Mouse (Mus musculus) kidney, embryonic 15.5 days (tissue): ENCODE results near the gene Des. TPM values are rescaled to one million over a fixed set of nuclear protein-coding genes. Genes with fewer than 3 reads are reported as not detected.
A peak's percentile ranks its signal among the peaks of the same experiment; 100 is the strongest.

ENCODE experiments used
- ATAC-seq: fragments of 200-750 bp; cut with Nextera tagmentation; replicated peaks from 2 replicates; pipeline ENCODE4 v1.8.0; 2017; ENCODE audit warnings: moderate TSS enrichment; ENCODE audit not compliant: low FRiP score
- H3K27ac ChIP-seq: fragments of 300-500 bp; sonication (generic); 2 replicates; pipeline ENCODE4 v1.5.1; 2015; ENCODE audit warnings: mild to moderate bottlenecking, inconsistent platforms
- H3K27me3 ChIP-seq: fragments of 300-500 bp; sonication (generic); 2 replicates; pipeline ENCODE4 v1.6.1; 2015; ENCODE audit warnings: inconsistent platforms
- H3K36me3 ChIP-seq: fragments of 300-500 bp; sonication (generic); 2 replicates; pipeline ENCODE4 v1.6.1; 2015; ENCODE audit warnings: inconsistent platforms
- H3K4me1 ChIP-seq: fragments of 300-500 bp; sonication (generic); 2 replicates; pipeline ENCODE4 v1.6.1; 2015; ENCODE audit warnings: inconsistent platforms
- H3K4me2 ChIP-seq: fragments of 300-500 bp; sonication (generic); 2 replicates; pipeline ENCODE4 v1.6.1; 2015; ENCODE audit warnings: moderate library complexity, mild to moderate bottlenecking, inconsistent platforms
- H3K4me3 ChIP-seq: fragments of 300-500 bp; sonication (generic); replicated peaks from 2 replicates; pipeline ENCODE4 v1.5.1; 2015; ENCODE audit warnings: mild to moderate bottlenecking, inconsistent platforms
- H3K9ac ChIP-seq: fragments of 300-500 bp; sonication (generic); 2 replicates; pipeline ENCODE4 v1.6.1; 2015; ENCODE audit warnings: mild to moderate bottlenecking, inconsistent platforms
- H3K9me3 ChIP-seq: fragments of 300-500 bp; sonication (generic); replicated peaks from 2 replicates; pipeline ENCODE4 v1.6.1; 2016; ENCODE audit warnings: inconsistent platforms
- WGBS: fragments of 180-500 bp; shearing (Covaris S2); methylation state at CpG from one replicate; pipeline ENCODE4 v1.1.7; 2015; ENCODE audit warnings: mixed read lengths; 5-methylcytosine and 5-hydroxymethylcytosine counted together
- polyA plus RNA-seq: library from polyadenylated mRNA; unstranded; fragments of >200 nt; fragmentation: Nextera tagmentation; extraction: Ambion mirVana; gene quantifications from 2 replicates; pipeline ENCODE4 v1.2.1, GENCODE M21; 2015

The Des gene
- polyA plus RNA-seq, 1 experiment from 2014 or later = 53.5 TPM

GRCm38 (mm10) chr1:75374950-75375936 is 15.1 kb downstream of the Des start, which contains the start of gene Speg:
Gene Speg (plus strand): TSS chr1:75375297.
- peaks cover 24% of the 10 kb centered on the region for H3K4me1 ChIP-seq
- 0 out of 2 replicates have a peak within 1 kb of the TSS, but pooled peaks have one; percentile 11 for H3K27ac ChIP-seq
- H3K4me3 ChIP-seq = peak within 1 kb of the TSS; percentile 28
- ATAC-seq = peak; percentile 55
- WGBS = 3% methylated on average over 57 of the region's 57 CpGs
- peaks cover 48% of the 10 kb centered on the region for H3K27me3 ChIP-seq
- H3K4me2 ChIP-seq = peak within 1 kb of the TSS; percentile 64
- no peaks in the 10 kb centered on the region for H3K9me3 ChIP-seq
- no peaks in the 10 kb centered on the region for H3K36me3 ChIP-seq
- peak within 1 kb of the TSS; percentile 42 for H3K9ac ChIP-seq

GRCm38 (mm10) chr1:75379196-75379595 is 19.1 kb downstream of the Des start:
- H3K4me1 ChIP-seq = peaks cover 45% of the 10 kb centered on the region
- H3K4me3 ChIP-seq = no peak overlapping the region
- H3K27ac ChIP-seq = no peak overlapping the region
- H3K27me3 ChIP-seq = peaks cover 58% of the 10 kb centered on the region
- no peak overlapping the region for H3K4me2 ChIP-seq
- 63% methylated on average over 2 of the region's 2 CpGs for WGBS
- H3K36me3 ChIP-seq = no peaks in the 10 kb centered on the region
- no peaks in the 10 kb centered on the region for H3K9me3 ChIP-seq
- no peak overlapping the region for H3K9ac ChIP-seq
- ATAC-seq = no peak

- Histone ChIP-seq H3K4me3 (no peak overlapping the region), H3K4me1 (peaks cover 48% of the 10 kb centered on the region), H3K9me3 (no peaks in the 10 kb centered on the region), H3K27me3 (peaks cover 56% of the 10 kb centered on the region), H3K9ac (no peak overlapping the region), H3K4me2 (no peak overlapping the region), H3K27ac (no peak overlapping the region), H3K36me3 (no peaks in the 10 kb centered on the region)
- WGBS = 50% methylated on average over 8 of the region's 8 CpGs
- no peak for ATAC-seq
Observed at GRCm38 (mm10) chr1:75379931-75380330, 19.8 kb downstream of the Des start.

GRCm38 (mm10) chr1:75380951-75381350 is 20.8 kb downstream of the Des start:
- WGBS = 45% methylated on average over 2 of the region's 2 CpGs
- H3K4me1 ChIP-seq = peaks cover 49% of the 10 kb centered on the region
- H3K4me3 ChIP-seq = no peak overlapping the region
- H3K36me3 ChIP-seq = no peaks in the 10 kb centered on the region
- H3K9ac ChIP-seq = no peak overlapping the region
- peaks cover 48% of the 10 kb centered on the region for H3K27me3 ChIP-seq
- no peak for ATAC-seq
- H3K4me2 ChIP-seq = peak overlapping the region; percentile 93; the same call in 1 of the 2 replicates
- H3K9me3 ChIP-seq = no peaks in the 10 kb centered on the region
- no peak overlapping the region for H3K27ac ChIP-seq

GRCm38 (mm10) chr1:75381482-75382355 is 21.6 kb downstream of the Des start:
- H3K9me3 ChIP-seq = no peaks in the 10 kb centered on the region
- H3K4me2 ChIP-seq = peak overlapping the region; percentile 93
- H3K9ac ChIP-seq = peak overlapping the region; percentile 56
- no peaks in the 10 kb centered on the region for H3K36me3 ChIP-seq
- H3K27ac ChIP-seq = peak overlapping the region; percentile 92
- H3K4me1 ChIP-seq = peaks cover 56% of the 10 kb centered on the region
- H3K4me3 ChIP-seq = peak overlapping the region; percentile 64
- peak; percentile 61 for ATAC-seq
- H3K27me3 ChIP-seq = peaks cover 46% of the 10 kb centered on the region
- 5% methylated on average over 48 of the region's 60 CpGs for WGBS

- Histone ChIP-seq H3K4me3 (peak overlapping the region; percentile 64), H3K27me3 (peaks cover 47% of the 10 kb centered on the region), H3K36me3 (no peaks in the 10 kb centered on the region), H3K4me1 (peaks cover 63% of the 10 kb centered on the region), H3K9ac (peak overlapping the region; percentile 56), H3K9me3 (no peaks in the 10 kb centered on the region), H3K4me2 (peak overlapping the region; percentile 93), H3K27ac (peak overlapping the region; percentile 92)
- peak; percentile 61 for ATAC-seq
- WGBS = under 1% methylated on average over 28 of the region's 28 CpGs
Observed at GRCm38 (mm10) chr1:75382356-75383071, 22.4 kb downstream of the Des start.

- no peaks in the 10 kb centered on the region for H3K9me3 ChIP-seq
- ATAC-seq = no peak
- H3K4me1 ChIP-seq = peaks cover 82% of the 10 kb centered on the region
- no peak overlapping the region for H3K4me3 ChIP-seq
- H3K36me3 ChIP-seq = no peaks in the 10 kb centered on the region; the same call in 1 of the 2 replicates
- H3K9ac ChIP-seq = no peak overlapping the region
- WGBS = 73% methylated on average over 27 of the region's 27 CpGs
- peak overlapping the region; percentile 27; the same call in 1 of the 2 replicates for H3K4me2 ChIP-seq
- peaks cover 59% of the 10 kb centered on the region for H3K27me3 ChIP-seq
- H3K27ac ChIP-seq = no peak overlapping the region
Observed at GRCm38 (mm10) chr1:75384470-75385141, 24.5 kb downstream of the Des start.

- no peaks in the 10 kb centered on the region; the same call in 1 of the 2 replicates for H3K36me3 ChIP-seq
- no peak overlapping the region for H3K4me3 ChIP-seq
- H3K4me1 ChIP-seq = peaks cover 77% of the 10 kb centered on the region
- no peak overlapping the region for H3K27ac ChIP-seq
- 69% methylated on average over 20 of the region's 20 CpGs for WGBS
- peak overlapping the region; percentile 27 for H3K4me2 ChIP-seq
- no peak for ATAC-seq
- H3K9me3 ChIP-seq = no peaks in the 10 kb centered on the region
- H3K9ac ChIP-seq = no peak overlapping the region
- peaks cover 59% of the 10 kb centered on the region for H3K27me3 ChIP-seq
Observed at GRCm38 (mm10) chr1:75385142-75385730, 25.1 kb downstream of the Des start.

- no peak for ATAC-seq
Observed at GRCm38 (mm10) chr1:75386149-75386548, 26.0 kb downstream of the Des start.

GRCm38 (mm10) chr1:75387469-75387928 is 27.4 kb downstream of the Des start:
- Histone ChIP-seq H3K27ac (no peak overlapping the region), H3K4me3 (peak overlapping the region; percentile 27), H3K4me1 (peaks cover 65% of the 10 kb centered on the region), H3K9ac (no peak overlapping the region), H3K36me3 (peaks cover 12% of the 10 kb centered on the region), H3K27me3 (peaks cover 53% of the 10 kb centered on the region), H3K9me3 (no peaks in the 10 kb centered on the region), H3K4me2 (peak overlapping the region; percentile 58)
- peak; percentile 8; the same call in 1 of the 2 replicates for ATAC-seq
- 30% methylated on average over 7 of the region's 7 CpGs for WGBS

More at GRCm38 (mm10) chr1:75386149-75386548, 26.0 kb downstream of the Des start:
- no peak overlapping the region for H3K4me2 ChIP-seq
- no peak overlapping the region for H3K9ac ChIP-seq
- peaks cover 75% of the 10 kb centered on the region for H3K4me1 ChIP-seq
- 31% methylated on average over 4 of the region's 4 CpGs for WGBS
- H3K27me3 ChIP-seq = peaks cover 53% of the 10 kb centered on the region
- H3K36me3 ChIP-seq = peaks cover 7% of the 10 kb centered on the region; the same call in 1 of the 2 replicates
- H3K27ac ChIP-seq = no peak overlapping the region
- no peaks in the 10 kb centered on the region for H3K9me3 ChIP-seq
- 0 out of 2 replicates have a peak overlapping the region, but pooled peaks have one; percentile 8 for H3K4me3 ChIP-seq
